Mouse (Mus musculus): ENCODE measurements around the gene Tekt3. TPM values are rescaled to one million over a fixed set of nuclear protein-coding genes. Genes with fewer than 3 reads are reported as not detected.

The Tekt3 gene
- total and polyA plus RNA-seq, 3 experiments = not detected

DNA sequence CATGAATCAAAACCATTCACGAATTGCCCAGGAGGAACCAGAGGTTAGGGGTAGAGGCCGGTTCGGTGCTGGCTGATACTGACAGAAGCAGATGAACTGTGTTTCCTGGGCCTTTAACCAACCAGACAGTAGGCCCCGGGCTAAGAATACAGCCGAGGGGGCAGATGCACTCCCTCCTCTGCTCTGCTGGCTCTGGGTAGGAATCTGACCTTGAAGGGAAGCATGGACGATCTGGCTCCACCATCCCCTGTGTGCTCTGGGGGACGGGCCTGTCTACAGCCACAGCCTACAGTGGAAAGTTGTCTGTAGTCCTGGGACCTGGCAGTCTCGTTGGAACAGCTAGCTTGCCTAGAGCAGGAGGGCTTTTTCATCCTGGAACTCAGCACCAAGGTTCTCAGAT is 82.0 kb downstream of the Tekt3 start:
- TF ChIP-seq CTCF (IDR thresholded peaks at IDR 0.05) (no peak), EP300 (IDR thresholded peaks at IDR 0.05; ENCODE audit: insufficient read depth, low read depth, low read length) (no peak), POLR2A (IDR thresholded peaks at IDR 0.05; ENCODE audit: insufficient read depth, low read depth, low read length) (0 out of 2 replicates have a peak, but pooled peaks have one; percentile 21)
- H3K4me3 ChIP-seq = no peak overlapping the region
- peak overlapping the region; percentile 62 for H3K27ac ChIP-seq
- peaks cover 8% of the 10 kb centered on the region for H3K4me1 ChIP-seq (ENCODE audit: control insufficient read depth, insufficient read depth, low read length)
- peaks cover 14% of the 10 kb centered on the region for H3K36me3 ChIP-seq (ENCODE audit: control insufficient read depth, insufficient read depth, low read length)
- 34% methylated on average over 8 of the region's 8 CpGs for WGBS
- intact Hi-C loops (cut with DNase I) = no loop called here
- no peaks in the 10 kb centered on the region for H3K27me3 ChIP-seq (ENCODE audit: control insufficient read depth, insufficient read depth, low read length)
- DNase-seq = peak in 1 of 2 experiments; percentile 62
- no peak overlapping the region for H3K9ac ChIP-seq (ENCODE audit: low read depth, low read length)
- H3K79me2 ChIP-seq (replicated peaks; ENCODE audit: control insufficient read depth, insufficient read depth, low read length) = no peaks in the 10 kb centered on the region; the same call in 1 of the 2 replicates

Other genes starting within 250 kb of the Tekt3 start
- 1 to 10 TPM; 6.5 to 7.4 TPM for gene Trim16, start 241.4 kb upstream of the Tekt3 start, total RNA-seq (2021)
- gene Trim16, start 241.4 kb upstream of the Tekt3 start, polyA plus RNA-seq (2012; rRNA removed) = 4.0 and 5.9 TPM in 2 replicates
- gene Fbxw10, start 214.6 kb upstream of the Tekt3 start, total RNA-seq (2021) = under 1 TPM; 0.16 to 0.34 TPM
- 0.29 and 0.70 TPM in 2 replicates for gene Fbxw10, start 214.6 kb upstream of the Tekt3 start, polyA plus RNA-seq (2012; rRNA removed)
- gene Tvp23b, start 182.2 kb upstream of the Tekt3 start, total RNA-seq (2021) = 10 to 100 TPM; 21.9 to 24.5 TPM
- gene Tvp23b, start 182.2 kb upstream of the Tekt3 start, polyA plus RNA-seq (2012; rRNA removed) = 9.7 and 17.7 TPM in 2 replicates
- not detected for gene Cdrt4, start 110.5 kb upstream of the Tekt3 start, total RNA-seq (2021)
- 1.4 TPM in 1 of 2 replicates, not detected in the other for gene Cdrt4, start 110.5 kb upstream of the Tekt3 start, polyA plus RNA-seq (2012; rRNA removed)
- 10 to 100 TPM; 37.5 to 49.6 TPM for gene Pmp22, start 67.3 kb downstream of the Tekt3 start, total RNA-seq (2021)
- gene Pmp22, start 67.3 kb downstream of the Tekt3 start, polyA plus RNA-seq (2012; rRNA removed) = 53.5 and 69.4 TPM in 2 replicates